In the genomic region with DNA sequence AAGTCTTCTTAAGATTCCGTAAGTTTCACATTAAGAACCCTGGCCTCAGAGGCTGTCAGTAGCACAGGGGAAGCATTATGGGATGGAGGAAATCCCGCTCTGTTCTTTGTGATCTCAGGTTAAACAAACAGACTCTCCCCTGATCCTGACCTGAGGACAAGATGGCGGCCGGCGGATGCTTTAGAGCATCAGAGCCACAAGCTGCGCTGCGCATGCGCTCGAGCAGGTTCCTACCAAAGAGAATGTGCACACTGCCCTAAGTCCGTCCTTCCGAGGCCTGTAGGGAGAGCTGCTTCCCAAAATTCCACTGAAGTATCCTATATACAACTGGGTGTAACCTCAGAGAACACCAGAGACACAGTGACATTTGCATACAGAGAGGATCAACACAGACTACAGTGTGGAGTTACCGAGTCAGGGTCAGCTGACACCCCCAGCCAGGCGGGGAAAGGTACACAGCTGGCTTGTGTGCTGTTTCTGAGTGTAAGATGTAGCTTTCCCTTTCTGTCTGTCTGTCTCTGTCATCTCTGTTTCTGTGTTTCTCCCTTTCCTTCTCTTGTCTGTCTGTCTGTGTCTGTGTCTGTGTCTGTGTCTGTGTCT, we compare ENCODE assay signal across 21 mouse cellular contexts. TPM values are rescaled to one million over a fixed set of nuclear protein-coding genes. Genes with fewer than 3 reads are reported as not detected.
DNase-seq lines count a peak whose midpoint lies in the region; ATAC-seq and TF ChIP-seq lines count a peak whose summit lies in the region.
"Had no signal": no experiment of that assay in that cellular context is flagged by ENCODE, and none has a peak within 500 bp of the region (broad histone marks: within the 10 kb centered on the region; RNA-seq: fewer than 3 reads in every experiment).

No protein-coding gene starts in this region.

- peak overlapping the region; percentile 58 for H3K27ac ChIP-seq in thymus, adult 2 months (ENCODE audit: control insufficient read depth, insufficient read depth, low read length)
- H3K27ac ChIP-seq in CH12.LX (ENCODE audit: insufficient read depth, low read depth) = no peak overlapping the region
- H3K27ac ChIP-seq in hindbrain, embryonic 10.5 days = no peak overlapping the region
- H3K27ac ChIP-seq: heart, embryonic 13.5 days; hindbrain, embryonic 14.5 days; limb, embryonic 13.5 days; liver, embryonic 13.5 days; lung, embryonic 15.5 days; midbrain, embryonic 12.5 days; neural tube, embryonic 12.5 days had no signal

- no peak for TF ChIP-seq POLR2A in thymus, adult 2 months (IDR thresholded peaks at IDR 0.05; ENCODE audit: control insufficient read depth, extremely low read depth, insufficient read depth, low read length, poor library complexity)
- TF ChIP-seq POLR2A in CH12.LX (IDR thresholded peaks at IDR 0.05; ENCODE audit: low read depth, low read length) = no peak

- no peak for TF ChIP-seq EP300 in CH12.LX (IDR thresholded peaks at IDR 0.05; ENCODE audit: low read length)

- WGBS in thymus, adult 2 months = 72% methylated on average over 13 of the region's 13 CpGs
- 90% methylated on average over 13 of the region's 13 CpGs for WGBS in hindbrain, embryonic 10.5 days

- peak; percentile 33 for ATAC-seq in activated CD4-positive, CD25-positive, alpha-beta regulatory T cell, adult 4 months
- ATAC-seq: forebrain, embryonic 16.5 days had no signal

- TF ChIP-seq RAD21 in CH12.LX (IDR thresholded peaks at IDR 0.05; ENCODE audit: low read depth, low read length) = no peak

- no peak overlapping the region for H3K4me2 ChIP-seq in CH12.LX (ENCODE audit: insufficient read depth, low read depth, poor library complexity, severe bottlenecking)
- H3K4me2 ChIP-seq: heart, embryonic 13.5 days; hindbrain, embryonic 14.5 days; limb, embryonic 13.5 days; liver, embryonic 13.5 days; lung, embryonic 15.5 days; midbrain, embryonic 12.5 days; neural tube, embryonic 12.5 days had no signal

- dilution Hi-C loops in CH12.LX (cut with MboI; ENCODE audit: extremely low pct_ligation_motif_present, extremely low pct_unique_long_range_greater_than_20kb, low sequenced_read_pairs) = no loop called here

- TF ChIP-seq CTCF in thymus, adult 2 months (IDR thresholded peaks at IDR 0.05; ENCODE audit: borderline replicate concordance, control insufficient read depth, extremely low read depth, insufficient read depth, low read length, poor library complexity) = no peak
- TF ChIP-seq CTCF in CH12.LX (conservative IDR thresholded peaks at IDR 0.05 in 1 of 2, IDR thresholded peaks at IDR 0.05 in 1 of 2; ENCODE audit: low read depth in 2 of 2, low read length in 2 of 2) = no peak

- in situ Hi-C loops in CH12.LX (cut with MboI; ENCODE audit: low pct_ligation_motif_present, low pct_unique_long_range_greater_than_20kb, low sequenced_read_pairs) = no loop called here

- peaks cover 11% of the 10 kb centered on the region for H3K36me3 ChIP-seq in thymus, adult 2 months (ENCODE audit: control insufficient read depth, insufficient read depth, low read length)
- peaks cover 10 to 42% of the 10 kb centered on the region in 2 experiments for H3K36me3 ChIP-seq in CH12.LX (replicated peaks in 1 of 2; ENCODE audit: control insufficient read depth in 1 of 2, insufficient read depth in 1 of 2, low read length in 1 of 2)
- H3K36me3 ChIP-seq in hindbrain, embryonic 10.5 days = no peaks in the 10 kb centered on the region
- H3K36me3 ChIP-seq: heart, embryonic 13.5 days; limb, embryonic 13.5 days; liver, embryonic 13.5 days; lung, embryonic 15.5 days; midbrain, embryonic 12.5 days; neural tube, embryonic 12.5 days had no signal

- H3K27me3 ChIP-seq in thymus, adult 2 months (ENCODE audit: control insufficient read depth, insufficient read depth, low read length) = no peaks in the 10 kb centered on the region
- no peaks in the 10 kb centered on the region for H3K27me3 ChIP-seq in CH12.LX (replicated peaks)
- no peaks in the 10 kb centered on the region for H3K27me3 ChIP-seq in hindbrain, embryonic 10.5 days (ENCODE audit: insufficient read depth, poor library complexity, severe bottlenecking)
- H3K27me3 ChIP-seq: heart, embryonic 13.5 days; limb, embryonic 13.5 days; liver, embryonic 13.5 days; lung, embryonic 15.5 days; midbrain, embryonic 12.5 days; neural tube, embryonic 12.5 days had no signal

- no peak overlapping the region for H3K9ac ChIP-seq in CH12.LX (ENCODE audit: insufficient read depth, low read depth)
- H3K9ac ChIP-seq: heart, embryonic 13.5 days; hindbrain, embryonic 14.5 days; limb, embryonic 13.5 days; liver, embryonic 13.5 days; lung, embryonic 15.5 days; midbrain, embryonic 12.5 days; neural tube, embryonic 12.5 days had no signal

- peaks cover 44% of the 10 kb centered on the region for H3K4me1 ChIP-seq in thymus, adult 2 months (replicated peaks; ENCODE audit: control insufficient read depth, insufficient read depth, low read length)
- peaks cover 22 to 76% of the 10 kb centered on the region in 2 experiments for H3K4me1 ChIP-seq in CH12.LX (ENCODE audit: control insufficient read depth in 1 of 2, insufficient read depth in 2 of 2)
- H3K4me1 ChIP-seq in hindbrain, embryonic 10.5 days (replicated peaks) = no peaks in the 10 kb centered on the region
- H3K4me1 ChIP-seq: lung, embryonic 15.5 days; midbrain, embryonic 12.5 days; neural tube, embryonic 12.5 days had no signal

- DNase-seq in thymus, adult 2 months = no peak
- no peak for DNase-seq in thymus, adult 18-20 months
- DNase-seq in CH12.LX (ENCODE audit: extremely low read depth) = no peak
- DNase-seq in adrenal gland, postnatal 36 days = no peak
- no peak for DNase-seq in c-Kit-positive CD71-positive TER-119-positive erythroid progenitor cells, embryonic 14.5 days (ENCODE audit: low spot score)
- DNase-seq in hindbrain, embryonic 10.5 days (ENCODE audit: low spot score) = no peak
- DNase-seq: cerebellum, adult 9-10 months; kidney, adult 11 months; kidney, postnatal 10 days; layer of hippocampus, postnatal 36 days; liver, embryonic 13.5 days; lung, postnatal 4 days; right cerebral cortex, adult 18-20 months had no signal

- peaks cover 93% of the 10 kb centered on the region for H3K79me2 ChIP-seq in CH12.LX (replicated peaks; ENCODE audit: control insufficient read depth, extremely low read depth, insufficient read depth, poor library complexity, severe bottlenecking)

- H3K9me3 ChIP-seq in CH12.LX (replicated peaks; ENCODE audit: low read length) = no peaks in the 10 kb centered on the region
- H3K9me3 ChIP-seq in hindbrain, embryonic 10.5 days = no peaks in the 10 kb centered on the region
- H3K9me3 ChIP-seq: heart, embryonic 13.5 days; limb, embryonic 13.5 days; liver, embryonic 13.5 days; lung, embryonic 15.5 days; midbrain, embryonic 12.5 days; neural tube, embryonic 12.5 days had no signal

- H3K4me3 ChIP-seq in thymus, adult 2 months (ENCODE audit: control insufficient read depth, insufficient read depth, low read length) = 0 out of 2 replicates have a peak overlapping the region, but pooled peaks have one; percentile 7
- no peak overlapping the region for H3K4me3 ChIP-seq in CH12.LX (replicated peaks in 1 of 3; ENCODE audit: low read depth in 2 of 3, low read length in 2 of 3, poor library complexity in 1 of 3)
- H3K4me3 ChIP-seq in hindbrain, embryonic 10.5 days = no peak overlapping the region
- H3K4me3 ChIP-seq: heart, embryonic 13.5 days; limb, embryonic 13.5 days; liver, embryonic 13.5 days; lung, embryonic 15.5 days; midbrain, embryonic 12.5 days; neural tube, embryonic 12.5 days had no signal

TF ChIP-seq in CH12.LX, 34 proteins besides CTCF, POLR2A, EP300 and RAD21:
- TF ChIP-seq USF1 (IDR thresholded peaks at IDR 0.05; ENCODE audit: low read depth, low read length) = peak; percentile 6
- TF ChIP-seq POLR2AphosphoS2 (IDR thresholded peaks at IDR 0.05; ENCODE audit: low read depth, low read length) = no peak
- TF ChIP-seq CHD2 (IDR thresholded peaks at IDR 0.05; ENCODE audit: low read length) = no peak
- TF ChIP-seq ETS1 (conservative IDR thresholded peaks at IDR 0.05; ENCODE audit: low read depth, low read length) = 0 out of 2 replicates have a peak, but pooled peaks have one; percentile 15
- no peak for TF ChIP-seq JUN (IDR thresholded peaks at IDR 0.05; ENCODE audit: insufficient read depth, low read depth, low read length)

RNA-seq across cellular contexts. Expression of gene Rhoh, which starts 10.4 kb away (rescaled TPM):
- polyA plus RNA-seq in thymus, adult 2 months (2012; rRNA removed) = 132 and 135 TPM in 2 replicates
- total RNA-seq in CH12.LX (2012; rRNA removed) (18.9 and 23.3 TPM in 2 replicates), CH12.LX (2014; rRNA removed) (20.0 and 22.1 TPM in 2 replicates)
- polyA plus RNA-seq in CH12.LX (2012; ENCODE audit: insufficient read length, low read depth) = 12.1 and 13.7 TPM in 2 replicates
- 100 to 1,000 TPM; 233 to 235 TPM for polyA plus RNA-seq in activated CD4-positive, CD25-positive, alpha-beta regulatory T cell, adult 4 months (2017; shearing (Covaris generic))
- total RNA-seq in adrenal gland, postnatal 36 days (2021) = under 1 TPM; 0.30 to 0.40 TPM
- 0.44 and 0.52 TPM in 2 replicates for polyA plus RNA-seq in hindbrain, embryonic 10.5 days (2016; fragmentation: Nextera tagmentation; extraction: Ambion mirVana)
